Mouse (Mus musculus): ENCODE data around the gene Rarres2.

DNA sequence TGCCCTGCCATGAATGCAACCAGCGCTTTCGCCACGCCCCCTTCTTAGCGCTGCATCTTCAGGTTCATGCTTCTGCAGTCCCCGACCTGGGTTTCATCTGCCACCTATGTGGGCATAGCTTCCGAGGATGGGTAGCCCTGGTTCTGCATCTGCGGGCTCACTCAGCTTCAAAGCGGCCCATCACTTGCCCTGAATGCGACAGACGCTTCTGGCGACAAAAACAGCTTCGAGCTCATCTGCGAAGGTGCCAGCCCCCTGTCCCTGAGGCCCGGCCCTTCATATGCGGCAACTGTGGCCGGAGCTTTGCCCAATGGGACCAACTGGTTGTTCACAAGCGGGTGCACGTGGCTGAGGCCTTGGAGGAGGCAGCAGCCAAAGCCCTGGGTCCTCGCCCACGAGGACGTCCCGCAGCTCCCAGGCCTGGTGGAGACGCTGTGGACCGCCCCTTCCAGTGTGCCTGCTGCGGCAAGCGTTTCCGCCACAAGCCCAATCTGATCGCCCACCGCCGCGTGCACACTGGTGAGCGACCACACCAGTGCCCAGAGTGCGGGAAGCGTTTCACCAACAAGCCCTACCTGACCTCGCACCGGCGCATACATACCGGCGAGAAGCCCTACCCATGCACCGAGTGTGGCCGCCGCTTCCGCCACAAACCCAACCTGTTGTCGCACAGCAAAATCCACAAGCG is 24.1 kb upstream of the Rarres2 start:
- TF ChIP-seq POLR2A (IDR thresholded peaks at IDR 0.05; ENCODE audit: insufficient read depth, low read depth, low read length) (no peak), CTCF (IDR thresholded peaks at IDR 0.05; ENCODE audit: insufficient read depth, low read depth, low read length) (no peak)

All from olfactory bulb, adult 2 months (tissue).